Mouse (Mus musculus) liver, embryonic 14.5 days (tissue): Measurements from ENCODE around the gene Rnf168.

Experiments used
- CTCF ChIP-seq: IDR thresholded peaks from 2 replicates; pipeline ENCODE4 v1.5.1; 2016; ENCODE audit warnings: antibody characterized with exemption, low read depth, control low read depth
- EP300 ChIP-seq: IDR thresholded peaks from 2 replicates; pipeline ENCODE4 v1.6.1; 2016; ENCODE audit warnings: antibody characterized with exemption, low read depth

DNA sequence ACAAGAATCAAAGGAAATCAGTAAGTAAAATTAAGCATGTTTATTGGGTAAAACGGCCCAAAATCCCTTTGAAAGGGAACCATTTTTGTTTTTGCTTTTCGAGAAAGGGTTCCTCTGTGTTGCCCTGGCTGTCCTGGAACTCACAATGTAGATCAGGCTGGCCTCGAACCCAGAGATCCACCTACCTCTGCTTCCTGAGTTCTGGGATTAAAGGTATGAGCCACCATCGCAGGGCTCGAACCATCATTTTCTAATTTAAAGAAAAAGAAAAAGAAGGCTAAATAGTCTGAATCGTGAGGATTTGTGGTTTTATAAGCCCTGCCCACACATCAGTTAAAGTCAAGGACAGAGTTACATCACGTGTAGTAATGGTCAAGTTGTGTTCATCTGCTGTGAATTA, 1.1 kb downstream of the Rnf168 start:
- TF ChIP-seq CTCF (no peak), EP300 (no peak)
